Mouse (Mus musculus) limb, embryonic 14.5 days (tissue): ENCODE data around the gene Jade2. TPM values are rescaled to one million over a fixed set of nuclear protein-coding genes. Genes with fewer than 3 reads are reported as not detected.

Source experiments
- ATAC-seq: fragments of 200-750 bp; cut with Nextera tagmentation; 2 replicates; pipeline ENCODE4 v1.8.0; 2017; ENCODE audit warnings: low read depth, moderate number of reproducible peaks, moderate TSS enrichment; ENCODE audit not compliant: low FRiP score
- DNase-seq: peaks from one replicate; pipeline ENCODE4 v3.0.0-alpha.2; 2015; ENCODE audit warnings: low spot score
- H3K27ac ChIP-seq: fragments of 300-500 bp; sonication (generic); replicated peaks from 2 replicates; pipeline ENCODE4 v1.5.1; 2014; ENCODE audit warnings: low read depth, mild to moderate bottlenecking, low read length, moderate library complexity, mixed read lengths
- H3K27me3 ChIP-seq: fragments of 300-500 bp; sonication (generic); 2 replicates; pipeline ENCODE4 v1.6.1; 2014; ENCODE audit warnings: low read length, mixed read lengths; ENCODE audit not compliant: control insufficient read depth, insufficient read depth
- H3K36me3 ChIP-seq: fragments of 300-500 bp; sonication (generic); 2 replicates; pipeline ENCODE4 v1.6.1; 2014; ENCODE audit warnings: mild to moderate bottlenecking, low read length, moderate library complexity, mixed read lengths; ENCODE audit not compliant: control insufficient read depth, insufficient read depth
- H3K4me1 ChIP-seq: fragments of 300-500 bp; sonication (generic); 2 replicates; pipeline ENCODE4 v1.6.1; 2014; ENCODE audit warnings: antibody characterized with exemption, low read length, mixed read lengths; ENCODE audit not compliant: control insufficient read depth, insufficient read depth
- H3K4me2 ChIP-seq: fragments of 300-500 bp; sonication (generic); replicated peaks from 2 replicates; pipeline ENCODE4 v1.6.1; 2014; ENCODE audit warnings: low read depth, mild to moderate bottlenecking, low read length, moderate library complexity; ENCODE audit not compliant: severe bottlenecking
- H3K4me3 ChIP-seq: fragments of 300-500 bp; sonication (generic); replicated peaks from 2 replicates; pipeline ENCODE4 v1.5.1; 2014; ENCODE audit warnings: low read length
- H3K9ac ChIP-seq: fragments of 300-500 bp; sonication (generic); 2 replicates; pipeline ENCODE4 v1.6.1; 2014; ENCODE audit warnings: mild to moderate bottlenecking, low read depth, low read length, moderate library complexity; ENCODE audit not compliant: severe bottlenecking
- H3K9me3 ChIP-seq: fragments of 300-500 bp; sonication (generic); 2 replicates; pipeline ENCODE4 v1.6.1; 2016; ENCODE audit warnings: low read length; ENCODE audit not compliant: control insufficient read depth
- POLR2A ChIP-seq: fragments of 200-500 bp; IDR thresholded peaks from 2 replicates; pipeline ENCODE4 v1.8.0; 2012; ENCODE audit warnings: inconsistent platforms, mild to moderate bottlenecking, moderate library complexity, borderline replicate concordance; ENCODE audit not compliant: insufficient read depth, insufficient read length; ENCODE audit errors: extremely low read depth
- WGBS: fragments of 180-500 bp; shearing (Covaris S2); extraction: QIAGEN DNeasy Blood & Tissue Kit; methylation state at CpG from one replicate; pipeline ENCODE4 v1.1.7; 2014; 5-methylcytosine and 5-hydroxymethylcytosine counted together
- polyA plus RNA-seq, 2 experiments: library from polyadenylated mRNA; depleted of rRNA in 1 of 2; stranded (reverse) in 1 of 2; unstranded in 1 of 2; fragments of >200 nt; fragmentation: Nextera tagmentation in 1 of 2; extraction: Ambion mirVana in 1 of 2; gene quantifications; 2 replicates each; pipeline versions ENCODE4 v1.2.1 to v1.2.3; 2012 to 2014

Gene Jade2
- polyA plus RNA-seq, 2 experiments = 1.7 to 5.2 TPM

DNA sequence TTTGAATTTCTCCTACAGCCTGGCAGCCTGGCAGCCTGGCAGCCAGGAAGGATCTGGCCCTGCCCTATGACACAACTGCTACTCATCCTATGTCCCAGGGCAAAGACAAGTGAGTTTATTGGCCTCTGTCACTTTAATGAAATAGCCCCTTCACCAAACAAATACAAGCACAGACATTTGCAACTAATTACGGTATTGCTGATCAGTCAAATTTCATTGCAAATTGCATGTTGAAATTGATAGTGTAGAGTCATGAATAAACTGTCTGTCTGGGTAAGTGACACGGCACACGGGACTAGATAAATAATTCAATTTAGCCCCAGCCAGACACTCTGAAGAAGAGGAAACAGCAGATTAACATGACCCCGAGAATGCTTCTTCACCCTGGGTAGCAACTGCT, 38.6 kb upstream of the Jade2 start:
- Histone ChIP-seq H3K36me3 (no peaks in the 10 kb centered on the region), H3K4me1 (no peaks in the 10 kb centered on the region), H3K4me3 (no peak overlapping the region), H3K27me3 (no peaks in the 10 kb centered on the region), H3K9ac (no peak overlapping the region), H3K4me2 (no peak overlapping the region), H3K9me3 (no peaks in the 10 kb centered on the region), H3K27ac (no peak overlapping the region)
- DNase-seq = no peak
- TF ChIP-seq POLR2A = no peak
- WGBS = 19% methylated on average over 4 of the region's 4 CpGs
- ATAC-seq = no peak

DNA sequence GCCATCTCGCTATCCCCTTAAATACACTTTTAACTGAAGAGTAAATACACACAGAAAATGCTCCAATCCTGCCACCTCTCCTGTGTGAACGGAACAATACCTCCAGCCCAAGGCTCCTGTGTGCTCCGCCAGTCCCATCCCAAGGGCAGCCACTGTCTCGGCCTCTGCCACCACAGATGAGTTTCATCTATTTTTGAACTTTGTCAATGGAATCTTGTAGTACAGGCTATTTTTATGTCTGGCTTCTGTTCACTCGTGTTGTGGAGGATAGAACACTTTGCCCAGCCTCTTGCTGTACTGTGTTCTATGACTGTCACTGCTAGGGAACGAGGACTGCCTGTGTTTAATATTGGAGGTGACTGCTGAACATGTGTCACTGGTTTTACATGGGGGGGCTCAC, 28.2 kb upstream of the Jade2 start:
- Histone ChIP-seq H3K9ac (no peak overlapping the region), H3K27me3 (no peaks in the 10 kb centered on the region), H3K9me3 (no peaks in the 10 kb centered on the region), H3K4me1 (peaks cover 7% of the 10 kb centered on the region; the same call in 1 of the 2 replicates), H3K4me3 (no peak overlapping the region), H3K27ac (no peak overlapping the region), H3K36me3 (no peaks in the 10 kb centered on the region), H3K4me2 (no peak overlapping the region)
- ATAC-seq (no peak), DNase-seq (no peak)
- 82% methylated on average over 6 of the region's 6 CpGs for WGBS
- no peak for TF ChIP-seq POLR2A

DNA sequence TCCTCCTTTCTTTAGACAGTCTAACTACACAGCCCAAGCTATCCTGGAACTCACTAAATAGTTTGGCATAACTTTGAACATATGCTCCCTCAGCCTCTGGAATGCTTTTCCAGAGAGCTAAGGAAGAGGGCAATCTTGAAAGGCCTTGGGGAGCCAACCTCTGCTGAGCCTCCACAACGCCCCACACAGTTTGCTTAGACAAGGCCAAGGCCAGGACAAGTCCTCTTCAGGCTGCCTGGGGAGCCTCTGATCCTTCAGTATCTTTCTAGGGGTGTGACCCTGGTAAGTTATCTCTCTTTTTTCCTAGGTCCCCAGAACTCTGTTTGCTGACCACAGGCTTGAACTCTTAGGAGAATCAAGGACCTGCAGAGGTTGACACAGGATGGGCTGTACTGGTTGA, 26.6 kb upstream of the Jade2 start:
- WGBS = 48% methylated on average over 1 of the region's 1 CpGs
- no peak for ATAC-seq
- no peak for TF ChIP-seq POLR2A
- H3K4me1 ChIP-seq = peaks cover 7% of the 10 kb centered on the region; the same call in 1 of the 2 replicates
- no peak for DNase-seq
- H3K4me2 ChIP-seq = no peak overlapping the region
- no peak overlapping the region for H3K9ac ChIP-seq
- no peak overlapping the region for H3K4me3 ChIP-seq
- H3K27ac ChIP-seq = 0 out of 2 replicates have a peak overlapping the region, but pooled peaks have one; percentile 11
- no peaks in the 10 kb centered on the region for H3K9me3 ChIP-seq
- H3K27me3 ChIP-seq = no peaks in the 10 kb centered on the region
- H3K36me3 ChIP-seq = no peaks in the 10 kb centered on the region

DNA sequence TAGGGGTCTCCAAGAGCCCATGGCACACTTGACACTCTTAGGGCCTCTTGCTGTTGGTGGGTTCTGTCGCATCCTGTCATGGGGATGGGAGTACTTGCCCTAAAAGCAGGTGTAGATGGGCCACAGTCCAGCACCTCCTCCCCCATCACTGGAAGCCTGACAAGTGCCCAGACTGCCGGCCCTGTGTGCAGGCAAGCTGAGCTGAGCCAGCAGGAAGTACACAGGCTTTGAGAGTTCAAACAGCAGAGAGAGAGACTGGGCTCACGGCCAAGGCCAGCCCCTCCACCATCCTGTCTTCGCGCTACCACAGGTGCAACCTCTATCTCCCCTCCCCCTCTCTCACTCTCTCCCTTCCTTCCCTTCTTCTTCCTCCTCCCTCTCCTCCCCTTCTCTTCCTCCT, 26.2 kb upstream of the Jade2 start:
- Histone ChIP-seq H3K36me3 (no peaks in the 10 kb centered on the region), H3K27me3 (no peaks in the 10 kb centered on the region), H3K4me3 (no peak overlapping the region), H3K27ac (no peak overlapping the region), H3K9me3 (no peaks in the 10 kb centered on the region), H3K9ac (no peak overlapping the region), H3K4me1 (peaks cover 7% of the 10 kb centered on the region; the same call in 1 of the 2 replicates), H3K4me2 (no peak overlapping the region)
- WGBS = 26% methylated on average over 5 of the region's 5 CpGs
- DNase-seq = peak; percentile 60
- peak; percentile 55; the same call in 1 of the 2 replicates for ATAC-seq
- TF ChIP-seq POLR2A = no peak

DNA sequence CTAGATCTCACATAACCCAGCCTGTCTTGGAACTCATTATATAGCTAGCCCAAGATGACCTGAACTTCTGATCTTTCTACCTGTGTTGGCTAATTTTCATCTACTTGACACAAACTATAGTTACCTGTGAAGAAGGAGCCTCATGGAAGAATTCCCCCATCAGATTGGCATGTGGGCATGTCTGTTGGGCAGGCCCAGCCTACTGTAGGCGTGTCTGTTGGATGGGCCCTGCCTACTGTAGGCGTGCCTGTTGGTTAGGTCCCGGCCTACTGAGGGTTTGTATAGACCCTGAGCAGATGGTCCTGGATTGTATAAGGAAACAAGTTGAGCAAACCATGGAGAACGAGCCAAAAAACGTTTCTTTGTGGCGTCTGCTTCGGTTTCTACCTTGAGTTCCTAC, 24.3 kb upstream of the Jade2 start:
- H3K4me3 ChIP-seq = no peak overlapping the region
- no peaks in the 10 kb centered on the region for H3K27me3 ChIP-seq
- H3K27ac ChIP-seq = no peak overlapping the region
- no peak overlapping the region for H3K9ac ChIP-seq
- 79% methylated on average over 7 of the region's 7 CpGs for WGBS
- TF ChIP-seq POLR2A = no peak
- no peak for ATAC-seq
- H3K4me1 ChIP-seq = peaks cover 7% of the 10 kb centered on the region; the same call in 1 of the 2 replicates
- no peak overlapping the region for H3K4me2 ChIP-seq
- H3K9me3 ChIP-seq = no peaks in the 10 kb centered on the region
- no peaks in the 10 kb centered on the region for H3K36me3 ChIP-seq
- DNase-seq = no peak

DNA sequence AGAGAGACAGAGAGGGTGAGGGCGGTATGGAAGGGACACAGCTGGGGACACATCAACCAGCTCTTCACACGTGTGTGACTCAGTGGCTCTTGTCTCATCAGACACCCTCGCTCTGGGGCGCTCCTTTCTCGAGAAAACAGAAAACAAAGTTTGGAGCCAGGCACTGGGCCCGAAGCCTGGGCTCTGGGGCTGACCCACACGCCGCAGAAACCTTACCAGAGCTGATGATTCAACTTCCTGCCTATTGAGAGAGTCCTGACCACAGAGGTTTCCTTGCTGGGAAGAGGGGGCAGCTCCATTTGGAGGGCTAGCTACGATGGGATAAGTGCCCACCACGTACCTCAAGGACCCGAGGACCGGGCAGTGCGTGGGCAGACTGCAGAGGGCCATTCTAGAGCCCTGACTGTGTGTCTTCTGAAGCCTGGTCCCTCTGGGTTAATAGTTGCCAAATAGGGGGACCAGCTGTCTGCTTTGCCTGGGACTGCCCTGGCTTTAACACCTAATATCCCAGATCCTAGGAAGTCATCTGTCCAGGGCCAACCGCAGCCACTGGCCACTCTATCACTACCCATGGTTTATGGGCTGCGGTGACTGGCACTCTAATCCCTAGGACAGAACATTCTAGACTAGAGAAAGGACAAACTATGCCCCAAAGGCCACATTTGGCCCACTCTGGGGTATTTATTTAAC, 23.7 kb upstream of the Jade2 start:
- Histone ChIP-seq H3K9me3 (no peaks in the 10 kb centered on the region), H3K27ac (no peak overlapping the region), H3K36me3 (no peaks in the 10 kb centered on the region), H3K4me1 (peaks cover 7% of the 10 kb centered on the region; the same call in 1 of the 2 replicates), H3K27me3 (no peaks in the 10 kb centered on the region), H3K9ac (no peak overlapping the region), H3K4me3 (no peak overlapping the region), H3K4me2 (no peak overlapping the region)
- DNase-seq = no peak
- WGBS = 91% methylated on average over 15 of the region's 15 CpGs
- no peak for ATAC-seq
- TF ChIP-seq POLR2A = no peak
